Mouse (Mus musculus): ENCODE data around the gene Lnpep.

- TF ChIP-seq EP300 (IDR thresholded peaks at IDR 0.05; ENCODE audit: low read depth) (no peak), CTCF (IDR thresholded peaks at IDR 0.05; ENCODE audit: low read depth) (no peak)
These were observed 24.8 kb downstream of the Lnpep start for GRCm38 (mm10) chr17:17600001-17600400.

Measured in heart, postnatal 0 days (tissue).